Mouse (Mus musculus) MEL (cell line): ENCODE results near the gene Kalrn. TPM values are rescaled to one million over a fixed set of nuclear protein-coding genes. Genes with fewer than 3 reads are reported as not detected.

Experiments used
- DNase-seq: peaks from one replicate; pipeline ENCODE4 v3.0.0; 2011; ENCODE audit warnings: low read depth, low spot score
- H3K27ac ChIP-seq: 2 replicates; pipeline ENCODE4 v1.5.1; 2012; ENCODE audit warnings: low read depth, mild to moderate bottlenecking, control low read depth, low read length, moderate library complexity; ENCODE audit not compliant: control insufficient read depth
- H3K27me3 ChIP-seq, 2 experiments: fragments of 150-350 bp in 1 of 2; sonication (generic) in 1 of 2; 2 replicates each; pipeline ENCODE4 v1.6.1; 2012; ENCODE audit warnings: low read length in 2 of 2, mild to moderate bottlenecking in 2 of 2, improper control_type of control experiment in 1 of 2, moderate library complexity in 1 of 2; ENCODE audit not compliant: insufficient read depth in 2 of 2, control insufficient read depth in 1 of 2
- H3K36me3 ChIP-seq, 2 experiments: 2 replicates each; pipeline ENCODE4 v1.6.1; 2012 to 2014; ENCODE audit warnings: low read length in 2 of 2, improper control_type of control experiment in 1 of 2, inconsistent platforms in 1 of 2, mild to moderate bottlenecking in 1 of 2; ENCODE audit not compliant: insufficient read depth in 2 of 2, control insufficient read depth in 1 of 2
- H3K4me1 ChIP-seq, 2 experiments: fragments of 150-350 bp in 1 of 2; sonication (generic) in 1 of 2; 2 replicates each; pipeline ENCODE4 v1.6.1; 2012; ENCODE audit warnings: low read length in 2 of 2, improper control_type of control experiment in 1 of 2, mild to moderate bottlenecking in 1 of 2; ENCODE audit not compliant: insufficient read depth in 2 of 2, control insufficient read depth in 1 of 2
- H3K4me3 ChIP-seq, 2 experiments: fragments of 150-350 bp in 1 of 2; sonication (generic) in 1 of 2; 2 replicates each; pipeline ENCODE4 v1.5.1; 2012; ENCODE audit warnings: low read depth in 2 of 2, low read length in 2 of 2, mild to moderate bottlenecking in 2 of 2, moderate library complexity in 2 of 2, control low read depth in 1 of 2, improper control_type of control experiment in 1 of 2; ENCODE audit not compliant: control insufficient read depth in 1 of 2, insufficient read depth in 1 of 2
- H3K79me2 ChIP-seq: 2 replicates; pipeline ENCODE4 v1.6.1; 2012; ENCODE audit warnings: mild to moderate bottlenecking, low read length, moderate library complexity; ENCODE audit not compliant: control insufficient read depth, poor library complexity, insufficient read depth
- H3K9ac ChIP-seq: 2 replicates; pipeline ENCODE4 v1.6.1; 2012; ENCODE audit warnings: low read depth, mild to moderate bottlenecking, control low read depth, low read length, moderate library complexity; ENCODE audit not compliant: control insufficient read depth, poor library complexity, severe bottlenecking
- H3K9me3 ChIP-seq: fragments of 150-350 bp; sonication (generic); replicated peaks from 2 replicates; pipeline ENCODE4 v1.6.1; 2012; ENCODE audit warnings: mild to moderate bottlenecking, low read length, improper control_type of control experiment, moderate library complexity; ENCODE audit not compliant: insufficient read depth
- BHLHE40 ChIP-seq: IDR thresholded peaks from 2 replicates; pipeline ENCODE4 v1.6.1; 2012; ENCODE audit warnings: low read depth, mild to moderate bottlenecking, inconsistent platforms, low read length, improper control_type of control experiment, borderline replicate concordance
- CHD2 ChIP-seq: IDR thresholded peaks from 2 replicates; pipeline ENCODE4 v1.6.1; 2011; ENCODE audit warnings: low read length, improper control_type of control experiment
- CTCF ChIP-seq, 3 experiments: IDR thresholded peaks in 2 of 3; conservative IDR thresholded peaks in 1 of 3; 2 replicates each; pipeline ENCODE4 v1.5.1; 2011 to 2012; ENCODE audit warnings: low read length in 3 of 3, low read depth in 2 of 3, mild to moderate bottlenecking in 2 of 3, improper control_type of control experiment in 1 of 3, inconsistent platforms in 1 of 3, mixed read lengths in 1 of 3, moderate library complexity in 1 of 3; ENCODE audit not compliant: control insufficient read depth in 1 of 3, insufficient read depth in 1 of 3, poor library complexity in 1 of 3, severe bottlenecking in 1 of 3
- E2F4 ChIP-seq: IDR thresholded peaks from 2 replicates; pipeline ENCODE4 v1.6.1; 2011; ENCODE audit warnings: low read depth, low read length, improper control_type of control experiment, borderline replicate concordance
- EP300 ChIP-seq, 2 experiments: IDR thresholded peaks; 2 replicates each; pipeline ENCODE4 v1.6.1; 2011; ENCODE audit warnings: improper control_type of control experiment in 2 of 2, low read length in 2 of 2, low read depth in 1 of 2, mild to moderate bottlenecking in 1 of 2
- GABPA ChIP-seq: IDR thresholded peaks from 2 replicates; pipeline ENCODE4 v1.6.1; 2012; ENCODE audit warnings: low read depth, mild to moderate bottlenecking, inconsistent platforms, low read length, improper control_type of control experiment, moderate library complexity
- GATA1 ChIP-seq: IDR thresholded peaks from 2 replicates; pipeline ENCODE4 v1.6.1; 2011; ENCODE audit warnings: low read depth, low read length, improper control_type of control experiment
- HCFC1 ChIP-seq: IDR thresholded peaks from 2 replicates; pipeline ENCODE4 v1.6.1; 2012; ENCODE audit warnings: low read depth, mild to moderate bottlenecking, inconsistent platforms, low read length, improper control_type of control experiment, moderate library complexity
- KAT2A ChIP-seq: conservative IDR thresholded peaks from 2 replicates; pipeline ENCODE4 v1.6.1; 2012; ENCODE audit warnings: low read depth, low read length, improper control_type of control experiment, inconsistent platforms
- MAFK ChIP-seq: IDR thresholded peaks from 2 replicates; pipeline ENCODE4 v1.6.1; 2011; ENCODE audit warnings: low read depth, mild to moderate bottlenecking, low read length, improper control_type of control experiment, borderline replicate concordance
- MAX ChIP-seq: IDR thresholded peaks from 2 replicates; pipeline ENCODE4 v1.6.1; 2011; ENCODE audit warnings: low read length, improper control_type of control experiment
- MAZ ChIP-seq: IDR thresholded peaks from 2 replicates; pipeline ENCODE4 v1.6.1; 2012; ENCODE audit warnings: low read depth, mild to moderate bottlenecking, inconsistent platforms, low read length, improper control_type of control experiment
- MEF2A ChIP-seq: IDR thresholded peaks from 2 replicates; pipeline ENCODE4 v1.6.1; 2014; ENCODE audit warnings: low read depth, mild to moderate bottlenecking, inconsistent platforms, low read length, improper control_type of control experiment; ENCODE audit not compliant: poor library complexity, insufficient replicate concordance, severe bottlenecking; ENCODE audit errors: extremely low read depth
- MYB ChIP-seq: IDR thresholded peaks from 2 replicates; pipeline ENCODE4 v1.6.1; 2011; ENCODE audit warnings: mild to moderate bottlenecking, low read depth, low read length, improper control_type of control experiment
- MYC ChIP-seq: IDR thresholded peaks from 2 replicates; pipeline ENCODE4 v1.6.1; 2011; ENCODE audit warnings: low read depth, mild to moderate bottlenecking, low read length, improper control_type of control experiment, moderate library complexity
- NELFE ChIP-seq: IDR thresholded peaks from 2 replicates; pipeline ENCODE4 v1.6.1; 2011; ENCODE audit warnings: low read depth, low read length, improper control_type of control experiment
- NRF1 ChIP-seq: IDR thresholded peaks from 2 replicates; pipeline ENCODE4 v1.6.1; 2014; ENCODE audit warnings: low read depth, mild to moderate bottlenecking, inconsistent platforms, low read length, improper control_type of control experiment, moderate library complexity; ENCODE audit not compliant: poor library complexity, insufficient read depth, severe bottlenecking
- POLR2A ChIP-seq, 2 experiments: IDR thresholded peaks; 2 replicates each; pipeline ENCODE4 v1.6.1; 2011 to 2012; ENCODE audit warnings: low read length in 2 of 2, mild to moderate bottlenecking in 2 of 2, control low read depth in 1 of 2, improper control_type of control experiment in 1 of 2, low read depth in 1 of 2, moderate library complexity in 1 of 2; ENCODE audit not compliant: control insufficient read depth in 1 of 2, insufficient read depth in 1 of 2, poor library complexity in 1 of 2
- POLR2AphosphoS2 ChIP-seq: IDR thresholded peaks from 2 replicates; pipeline ENCODE4 v1.6.1; 2011; ENCODE audit warnings: low read length, improper control_type of control experiment
- POLR2AphosphoS5 ChIP-seq: IDR thresholded peaks from 2 replicates; pipeline ENCODE4 v1.6.1; 2012; ENCODE audit warnings: low read depth, borderline replicate concordance, mild to moderate bottlenecking, inconsistent platforms, low read length, moderate library complexity, mixed read lengths
- RAD21 ChIP-seq: IDR thresholded peaks from 2 replicates; pipeline ENCODE4 v1.6.1; 2011; ENCODE audit warnings: mild to moderate bottlenecking, low read depth, low read length, improper control_type of control experiment
- SMC3 ChIP-seq: IDR thresholded peaks from 2 replicates; pipeline ENCODE4 v1.6.1; 2011; ENCODE audit warnings: low read depth, low read length, improper control_type of control experiment
- TAL1 ChIP-seq: IDR thresholded peaks from 2 replicates; pipeline ENCODE4 v1.6.1; 2012; ENCODE audit warnings: mild to moderate bottlenecking, inconsistent platforms, low read length, moderate library complexity, mixed read lengths
- TBP ChIP-seq: IDR thresholded peaks from 2 replicates; pipeline ENCODE4 v1.8.0; 2011; ENCODE audit warnings: low read depth, low read length, improper control_type of control experiment
- TCF12 ChIP-seq: IDR thresholded peaks from 2 replicates; pipeline ENCODE4 v1.6.1; 2014; ENCODE audit warnings: low read depth, mild to moderate bottlenecking, inconsistent platforms, low read length, improper control_type of control experiment, moderate library complexity
- USF1 ChIP-seq: IDR thresholded peaks from 2 replicates; pipeline ENCODE4 v1.6.1; 2014; ENCODE audit warnings: low read depth, mild to moderate bottlenecking, inconsistent platforms, low read length, improper control_type of control experiment, moderate library complexity
- USF2 ChIP-seq, 2 experiments: IDR thresholded peaks; 2 replicates each; pipeline ENCODE4 v1.6.1; 2011 to 2012; ENCODE audit warnings: improper control_type of control experiment in 2 of 2, low read length in 2 of 2, borderline replicate concordance in 1 of 2, inconsistent platforms in 1 of 2, low read depth in 1 of 2, mild to moderate bottlenecking in 1 of 2; ENCODE audit not compliant: insufficient read depth in 1 of 2
- ZMIZ1 ChIP-seq: IDR thresholded peaks from 2 replicates; pipeline ENCODE4 v1.6.1; 2012; ENCODE audit warnings: low read depth, mild to moderate bottlenecking, inconsistent platforms, low read length, improper control_type of control experiment, moderate library complexity
- ZNF384 ChIP-seq: IDR thresholded peaks from 2 replicates; pipeline ENCODE4 v1.6.1; 2012; ENCODE audit warnings: low read depth, mild to moderate bottlenecking, inconsistent platforms, low read length, improper control_type of control experiment
- polyA plus RNA-seq, 2 experiments: library from polyadenylated mRNA; stranded (reverse) in 1 of 2; unstranded in 1 of 2; fragments of >175 nt in 1 of 2; fragments of >200 nt in 1 of 2; gene quantifications; 2 replicates each; pipeline versions ENCODE4 v1.2.1 to v1.2.4; 2012; ENCODE audit warnings: low replicate concordance in 2 of 2, low read depth in 1 of 2; ENCODE audit not compliant: insufficient read length in 2 of 2, insufficient read depth in 1 of 2, missing spikeins in 1 of 2
- total RNA-seq: library from RNA; depleted of rRNA; stranded (reverse); fragments of 300-350 nt; gene quantifications from 2 replicates; pipeline ENCODE4 v1.2.3, GENCODE M21; 2012

The Kalrn gene
- total and polyA plus RNA-seq, 3 experiments = 10.4 to 11.8 TPM; not detected in 1

DNA sequence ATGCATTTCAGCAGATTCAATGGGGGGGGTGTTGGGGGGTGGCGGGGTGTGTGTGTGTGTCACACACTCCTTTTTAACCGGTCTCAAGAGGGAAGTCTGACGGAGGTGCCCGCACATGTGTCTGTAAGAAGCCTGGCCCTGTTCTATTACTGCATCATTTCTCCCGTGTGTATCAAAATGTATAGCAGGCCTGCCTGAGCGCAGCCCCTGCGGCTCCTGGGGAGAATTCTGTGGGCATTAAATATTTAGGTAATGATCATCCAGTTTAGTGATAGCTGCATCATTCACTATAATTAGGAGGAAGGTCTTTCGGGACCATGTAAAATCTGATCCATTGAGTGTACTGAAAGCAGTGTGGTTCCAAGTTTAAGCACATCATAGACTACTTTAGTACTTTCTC is 556.1 kb downstream of the Kalrn start:
- no peaks in the 10 kb centered on the region for H3K4me1 ChIP-seq
- no peaks in the 10 kb centered on the region for H3K36me3 ChIP-seq
- no peak overlapping the region for H3K27ac ChIP-seq
- H3K9me3 ChIP-seq = no peaks in the 10 kb centered on the region
- no peak for TF ChIP-seq SMC3
- no peak for TF ChIP-seq ZMIZ1
- no peak for TF ChIP-seq POLR2A (IDR thresholded peaks at IDR 0.05; ENCODE audit: control insufficient read depth in 1 of 2, insufficient read depth in 1 of 2, low read depth in 1 of 2, low read length in 2 of 2, poor library complexity in 1 of 2)
- TF ChIP-seq POLR2AphosphoS2 = no peak
- no peak for TF ChIP-seq NRF1
- TF ChIP-seq CHD2 = no peak
- TF ChIP-seq POLR2AphosphoS5 = no peak
- no peak for TF ChIP-seq RAD21
- no peak for TF ChIP-seq MYC
- no peak for TF ChIP-seq MEF2A
- TF ChIP-seq E2F4 = no peak
- TF ChIP-seq TCF12 = no peak
- no peak for TF ChIP-seq MAZ
- TF ChIP-seq MAFK = no peak
- TF ChIP-seq NELFE = no peak
- TF ChIP-seq MYB = no peak
- TF ChIP-seq USF2 (IDR thresholded peaks at IDR 0.05; ENCODE audit: borderline replicate concordance in 1 of 2, insufficient read depth in 1 of 2, low read depth in 1 of 2, low read length in 2 of 2) = no peak
- no peak for TF ChIP-seq ZNF384
- TF ChIP-seq GABPA = no peak
- H3K79me2 ChIP-seq = no peaks in the 10 kb centered on the region
- no peak for DNase-seq
- H3K9ac ChIP-seq = no peak overlapping the region
- H3K4me3 ChIP-seq = no peak overlapping the region
- H3K27me3 ChIP-seq = no peaks in the 10 kb centered on the region

GRCm38 (mm10) chr16:34011991-34012845 is 561.1 kb downstream of the Kalrn start:
- no peak overlapping the region for H3K27ac ChIP-seq
- no peaks in the 10 kb centered on the region for H3K27me3 ChIP-seq
- no peak overlapping the region for H3K4me3 ChIP-seq
- H3K79me2 ChIP-seq = no peaks in the 10 kb centered on the region
- H3K4me1 ChIP-seq = peaks cover 0 to 7% of the 10 kb centered on the region in 2 experiments; a peak in 3 of 4 replicates
- H3K36me3 ChIP-seq = peaks cover 0 to 7% of the 10 kb centered on the region in 2 experiments; a peak in 2 of 4 replicates
- no peaks in the 10 kb centered on the region for H3K9me3 ChIP-seq
- no peak overlapping the region for H3K9ac ChIP-seq
- no peak for DNase-seq
- TF ChIP-seq POLR2A (IDR thresholded peaks at IDR 0.05; ENCODE audit: control insufficient read depth in 1 of 2, insufficient read depth in 1 of 2, low read depth in 1 of 2, low read length in 2 of 2, poor library complexity in 1 of 2) (no peak), MYB (no peak), NELFE (no peak), TBP (no peak), NRF1 (no peak), MAX (no peak), EP300 (IDR thresholded peaks at IDR 0.05; ENCODE audit: low read depth in 1 of 2, low read length in 2 of 2) (no peak), BHLHE40 (no peak), USF1 (no peak), TCF12 (no peak), HCFC1 (no peak), KAT2A (no peak), MAFK (no peak), TAL1 (no peak), CTCF (IDR thresholded peaks at IDR 0.05 in 2 of 3, conservative IDR thresholded peaks at IDR 0.05 in 1 of 3; ENCODE audit: control insufficient read depth in 1 of 3, insufficient read depth in 1 of 3, low read depth in 2 of 3, low read length in 3 of 3, poor library complexity in 1 of 3, severe bottlenecking in 1 of 3) (no peak), USF2 (IDR thresholded peaks at IDR 0.05; ENCODE audit: borderline replicate concordance in 1 of 2, insufficient read depth in 1 of 2, low read depth in 1 of 2, low read length in 2 of 2) (no peak), ZNF384 (no peak), GATA1 (no peak)
